Mouse (Mus musculus) kidney, postnatal 36 days (tissue): ENCODE data around the gene Slc29a2.

Experiments
- DNase-seq, 2 experiments: peaks; one replicate each; pipeline ENCODE4 v3.0.0; 2021 to 2022; ENCODE audit warnings: mixed read lengths in 2 of 2

Gene Slc29a2

GRCm38 (mm10) chr19:5036577-5036976 is 12.9 kb downstream of the Slc29a2 start:
- DNase-seq, result no peak

- peak; percentile 72 to 83 for DNase-seq
Measured at GRCm38 (mm10) chr19:5037678-5038571, 14.3 kb downstream of the Slc29a2 start.

DNA sequence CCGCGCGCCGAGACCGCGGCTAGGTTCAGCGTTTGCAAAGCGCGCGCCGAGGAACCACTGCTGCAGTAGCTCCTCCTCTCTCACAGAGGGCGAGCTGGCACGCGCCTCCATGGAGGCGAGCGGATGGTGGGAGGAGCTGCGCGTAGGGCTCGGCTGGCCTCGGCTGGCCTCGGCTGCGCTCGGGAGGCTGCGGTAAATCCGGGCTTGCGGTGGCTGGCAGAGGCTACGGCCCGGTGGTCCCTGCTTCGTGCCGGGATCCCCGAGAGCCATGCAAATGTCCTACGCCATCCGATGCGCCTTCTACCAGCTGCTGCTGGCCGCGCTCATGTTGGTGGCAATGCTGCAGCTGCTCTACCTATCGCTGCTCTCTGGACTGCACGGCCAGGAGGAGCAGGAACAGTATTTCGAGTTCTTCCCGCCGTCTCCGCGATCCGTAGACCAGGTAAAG is 15.1 kb downstream of the Slc29a2 start, which contains the start of the genes B4gat1 and AC124502.3:
Gene B4gat1, plus strand, starts transcription at position 118 of the 448 bp plus-strand sequence.
Gene AC124502.3, plus strand, starts transcription at position 183 of the 448 bp plus-strand sequence.
- peak; percentile 90 to 94 for DNase-seq

- DNase-seq, result peak; percentile 32 to 47
Measured at GRCm38 (mm10) chr19:5039301-5040114, 15.8 kb downstream of the Slc29a2 start.

DNA sequence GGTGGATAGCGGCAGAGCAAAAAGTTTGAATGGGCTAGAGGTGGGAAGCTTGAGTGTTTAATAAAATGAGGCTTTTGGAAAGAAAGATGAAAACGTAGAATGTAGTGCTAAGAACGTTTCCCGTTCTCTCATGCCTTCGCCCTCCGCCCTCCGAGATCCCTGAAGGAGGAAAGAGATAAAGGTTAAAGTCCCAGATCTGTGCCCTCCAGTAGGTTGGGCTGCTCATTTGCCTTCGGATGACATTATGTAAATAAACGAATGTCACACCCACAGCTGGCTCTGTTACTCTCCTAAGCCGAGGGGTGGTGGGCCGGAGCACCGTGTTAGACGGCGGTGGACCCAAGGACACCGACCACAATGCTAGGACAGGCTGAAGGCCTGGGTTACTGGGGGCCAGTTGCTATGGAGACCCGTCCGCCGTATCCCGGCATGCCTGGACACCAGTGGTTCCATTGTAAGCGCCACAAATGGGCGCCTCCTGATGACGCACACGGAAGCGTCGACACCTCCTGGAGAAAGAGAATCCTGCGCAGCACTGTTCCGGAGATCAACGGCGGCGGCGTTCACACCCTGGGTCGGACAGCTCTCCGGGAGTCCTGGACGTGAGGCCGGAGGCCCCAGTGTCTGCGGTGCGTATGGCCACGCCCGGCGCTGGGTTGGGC is 17.3 kb downstream of the Slc29a2 start, which contains the start of gene Brms1:
Gene Brms1, plus strand, starts transcription at position 493 of the 662 bp plus-strand sequence.
- DNase-seq, result peak; percentile 95 to 96

- no peak for DNase-seq
Measured at GRCm38 (mm10) chr19:5041588-5041987, 17.9 kb downstream of the Slc29a2 start.

DNA sequence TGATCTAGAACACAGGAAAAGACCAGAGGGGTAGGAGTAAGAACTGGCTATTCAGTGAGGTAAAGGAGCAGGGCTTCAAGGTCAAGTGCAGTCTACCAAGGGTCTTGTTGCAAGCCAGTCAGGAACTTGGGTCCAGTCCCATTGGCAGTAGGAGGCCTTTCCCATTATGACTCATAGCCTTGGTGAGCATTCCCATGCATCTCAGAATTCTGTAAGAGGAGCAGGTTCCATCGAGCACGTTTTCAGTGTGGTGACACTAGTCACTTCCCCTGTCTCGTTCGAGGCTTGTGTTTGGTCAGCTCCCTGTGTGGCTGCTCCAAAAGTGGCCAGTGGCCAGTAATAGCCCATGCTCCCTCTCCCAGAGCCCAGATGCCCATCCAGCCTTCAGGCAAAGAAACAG is 21.9 kb downstream of the Slc29a2 start:
- no peak for DNase-seq

GRCm38 (mm10) chr19:5048138-5049056 is 24.7 kb downstream of the Slc29a2 start:
- DNase-seq, result no peak

GRCm38 (mm10) chr19:5049325-5049724 is 25.7 kb downstream of the Slc29a2 start:
- DNase-seq, result no peak

DNA sequence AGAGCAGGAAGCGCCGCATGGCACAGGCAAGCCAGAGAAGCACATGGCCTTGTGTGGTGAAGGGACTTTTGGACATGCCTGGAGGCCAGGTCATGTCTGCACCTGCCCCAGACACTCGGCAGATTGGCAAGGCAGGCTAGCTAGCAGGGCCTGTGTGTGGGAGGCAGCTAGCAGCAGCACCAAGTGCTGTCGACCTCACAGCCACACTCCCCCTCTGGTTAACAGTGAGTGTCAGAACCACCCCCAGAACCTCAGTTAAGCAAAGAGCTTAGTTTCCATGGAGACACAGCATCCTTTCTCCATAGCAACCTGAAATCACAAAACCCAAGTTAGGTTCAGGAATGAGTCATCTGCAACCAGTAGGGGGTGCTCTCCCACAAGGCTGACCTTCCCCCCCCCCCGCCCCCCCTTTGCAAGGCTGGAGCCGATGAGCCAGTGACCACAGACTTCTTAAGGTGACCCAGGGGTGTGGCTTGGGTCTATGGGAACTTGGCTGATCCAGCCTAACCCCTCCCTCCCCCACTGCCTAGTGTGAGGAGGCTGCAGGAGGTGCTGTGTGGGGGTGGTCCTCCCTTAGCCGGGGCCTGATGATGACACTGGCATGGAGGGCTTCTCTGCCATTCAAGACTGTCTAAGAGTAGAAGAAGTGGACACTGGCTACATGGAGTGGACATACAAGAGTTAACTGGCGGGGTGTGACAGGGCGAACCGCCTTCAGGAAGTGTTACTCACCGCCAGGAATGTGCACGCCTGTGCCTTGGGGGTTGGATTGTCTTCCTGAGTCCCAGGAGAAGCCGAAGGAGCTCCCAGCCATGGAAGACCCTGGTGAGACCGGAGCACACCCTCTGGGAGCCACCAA is 26.6 kb downstream of the Slc29a2 start, which contains the start of gene Rin1:
Gene Rin1, plus strand, starts transcription at position 435 of the 859 bp plus-strand sequence.
- peak; percentile 59 to 62 for DNase-seq

- DNase-seq, result no peak
Measured at GRCm38 (mm10) chr19:5051031-5051430, 27.4 kb downstream of the Slc29a2 start.

DNA sequence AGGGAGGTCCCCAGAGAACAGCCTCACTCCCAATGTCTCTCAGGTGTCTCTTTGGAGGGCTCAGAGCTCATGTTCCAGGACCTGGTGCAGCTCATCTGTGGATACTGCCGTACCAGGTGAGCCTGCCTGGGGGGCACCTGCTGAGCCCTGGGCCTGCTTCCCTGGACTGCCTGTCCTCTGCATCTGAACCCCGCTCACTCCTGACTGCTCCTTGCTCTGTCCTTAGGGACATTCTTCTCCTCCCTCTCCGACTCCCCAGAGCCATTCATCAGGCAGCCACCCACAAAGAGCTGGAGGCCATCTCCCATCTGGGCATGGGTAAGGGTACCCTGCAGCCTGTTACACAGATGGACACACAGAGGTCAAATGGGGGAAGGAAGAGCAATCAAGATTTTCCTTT is 27.9 kb downstream of the Slc29a2 start:
- DNase-seq, result no peak

DNA sequence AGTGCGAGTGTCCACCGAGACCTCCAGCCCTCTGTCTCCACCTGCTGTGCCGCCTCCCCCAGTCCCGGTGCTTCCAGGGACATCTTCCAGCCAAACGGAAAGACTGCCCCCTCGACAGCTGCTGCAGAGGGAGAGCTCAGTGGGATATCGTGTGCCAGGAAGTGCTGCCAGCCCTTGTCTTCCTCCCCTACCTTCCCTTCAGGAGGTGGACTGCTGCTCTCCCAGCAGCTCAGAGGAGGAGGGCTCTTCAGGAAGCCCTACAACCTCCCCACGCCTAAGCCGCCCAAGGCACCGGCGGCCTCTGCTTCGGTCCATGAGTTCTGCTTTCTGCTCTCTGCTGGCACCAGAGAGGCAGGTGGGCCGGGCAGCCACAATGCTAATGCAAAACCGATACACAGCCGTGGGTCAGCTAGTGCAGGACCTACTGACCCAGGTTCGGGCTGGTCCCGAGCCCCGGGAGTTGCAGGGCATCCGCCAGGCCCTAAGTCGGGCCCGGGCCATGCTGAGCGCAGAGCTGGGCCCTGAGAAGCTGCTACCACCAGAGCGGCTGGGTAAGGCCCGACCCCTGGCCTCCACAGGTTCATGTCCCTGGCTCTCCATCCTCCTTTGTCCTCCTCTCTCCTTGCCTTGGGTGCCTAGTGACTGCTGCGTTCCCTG is 28.6 kb downstream of the Slc29a2 start:
- DNase-seq, result no peak

GRCm38 (mm10) chr19:5052853-5053252 is 29.2 kb downstream of the Slc29a2 start:
- DNase-seq, result no peak

- DNase-seq, result peak; percentile 45 to 84
Measured at GRCm38 (mm10) chr19:5053909-5054308, 30.2 kb downstream of the Slc29a2 start.

- DNase-seq, result peak in 1 of 2 experiments; percentile 59
Measured at GRCm38 (mm10) chr19:5056251-5056650, 32.6 kb downstream of the Slc29a2 start.

GRCm38 (mm10) chr19:5057876-5058775 is 34.5 kb downstream of the Slc29a2 start:
- DNase-seq, result no peak
